Mouse (Mus musculus): Measurements from ENCODE around the gene Hmcn1. TPM values are rescaled to one million over a fixed set of nuclear protein-coding genes. Genes with fewer than 3 reads are reported as not detected.
A peak's percentile ranks its signal among the peaks of the same experiment; 100 is the strongest.

Gene Hmcn1
- total RNA-seq, 4 experiments from 2014 or later: 10.9 to 15.1 (median 12.2) TPM

GRCm38 (mm10) chr1:150783070-150783842 lies 210.0 kb downstream of the Hmcn1 start:
- no peak for DNase-seq (ENCODE audit: low spot score)

- DNase-seq (ENCODE audit: low spot score): no peak
These were observed 213.3 kb downstream of the Hmcn1 start for GRCm38 (mm10) chr1:150779902-150780301.

- peak; percentile 17 for DNase-seq (ENCODE audit: low spot score)
These were observed 216.5 kb downstream of the Hmcn1 start for GRCm38 (mm10) chr1:150776741-150777140.

GRCm38 (mm10) chr1:150775742-150776141 lies 217.5 kb downstream of the Hmcn1 start:
- no peak for DNase-seq (ENCODE audit: low spot score)

GRCm38 (mm10) chr1:150772958-150773357 lies 220.3 kb downstream of the Hmcn1 start:
- no peak for DNase-seq (ENCODE audit: low spot score)

- no peak for DNase-seq (ENCODE audit: low spot score)
These were observed 222.2 kb downstream of the Hmcn1 start for GRCm38 (mm10) chr1:150770948-150771521.

GRCm38 (mm10) chr1:150769836-150770235 lies 223.4 kb downstream of the Hmcn1 start:
- DNase-seq (ENCODE audit: low spot score): no peak

- no peak for DNase-seq (ENCODE audit: low spot score)
These were observed 231.6 kb downstream of the Hmcn1 start for GRCm38 (mm10) chr1:150761678-150762077.

- peak; percentile 64 for DNase-seq (ENCODE audit: low spot score)
These were observed 232.4 kb downstream of the Hmcn1 start for GRCm38 (mm10) chr1:150760801-150761331.

GRCm38 (mm10) chr1:150759476-150760079 lies 233.7 kb downstream of the Hmcn1 start:
- peak; percentile 77 for DNase-seq (ENCODE audit: low spot score)

- DNase-seq (ENCODE audit: low spot score): no peak
These were observed 239.3 kb downstream of the Hmcn1 start for GRCm38 (mm10) chr1:150753920-150754319.

- no peak for DNase-seq (ENCODE audit: low spot score)
These were observed 244.5 kb downstream of the Hmcn1 start for GRCm38 (mm10) chr1:150748783-150749182.

- DNase-seq (ENCODE audit: low spot score): no peak
These were observed 245.5 kb downstream of the Hmcn1 start for GRCm38 (mm10) chr1:150747771-150748170.

- DNase-seq (ENCODE audit: low spot score): no peak
These were observed 250.0 kb downstream of the Hmcn1 start for GRCm38 (mm10) chr1:150743097-150743843.

GRCm38 (mm10) chr1:150742376-150743087 lies 250.7 kb downstream of the Hmcn1 start:
- DNase-seq (ENCODE audit: low spot score): no peak

- DNase-seq (ENCODE audit: low spot score): peak; percentile 10
These were observed 281.8 kb downstream of the Hmcn1 start for GRCm38 (mm10) chr1:150711438-150711837.

GRCm38 (mm10) chr1:150706502-150706901 lies 286.7 kb downstream of the Hmcn1 start:
- DNase-seq (ENCODE audit: low spot score): no peak

- DNase-seq (ENCODE audit: low spot score): no peak
These were observed 295.5 kb downstream of the Hmcn1 start for GRCm38 (mm10) chr1:150697749-150698148.

- no peak for DNase-seq (ENCODE audit: low spot score)
These were observed 311.2 kb downstream of the Hmcn1 start for GRCm38 (mm10) chr1:150682044-150682443.

GRCm38 (mm10) chr1:150681433-150681832 lies 311.8 kb downstream of the Hmcn1 start:
- DNase-seq (ENCODE audit: low spot score): no peak

- DNase-seq (ENCODE audit: low spot score): no peak
These were observed 312.2 kb downstream of the Hmcn1 start for GRCm38 (mm10) chr1:150681006-150681405.
